ENCODE assay signal across 9 mouse cellular contexts in the genomic region with DNA sequence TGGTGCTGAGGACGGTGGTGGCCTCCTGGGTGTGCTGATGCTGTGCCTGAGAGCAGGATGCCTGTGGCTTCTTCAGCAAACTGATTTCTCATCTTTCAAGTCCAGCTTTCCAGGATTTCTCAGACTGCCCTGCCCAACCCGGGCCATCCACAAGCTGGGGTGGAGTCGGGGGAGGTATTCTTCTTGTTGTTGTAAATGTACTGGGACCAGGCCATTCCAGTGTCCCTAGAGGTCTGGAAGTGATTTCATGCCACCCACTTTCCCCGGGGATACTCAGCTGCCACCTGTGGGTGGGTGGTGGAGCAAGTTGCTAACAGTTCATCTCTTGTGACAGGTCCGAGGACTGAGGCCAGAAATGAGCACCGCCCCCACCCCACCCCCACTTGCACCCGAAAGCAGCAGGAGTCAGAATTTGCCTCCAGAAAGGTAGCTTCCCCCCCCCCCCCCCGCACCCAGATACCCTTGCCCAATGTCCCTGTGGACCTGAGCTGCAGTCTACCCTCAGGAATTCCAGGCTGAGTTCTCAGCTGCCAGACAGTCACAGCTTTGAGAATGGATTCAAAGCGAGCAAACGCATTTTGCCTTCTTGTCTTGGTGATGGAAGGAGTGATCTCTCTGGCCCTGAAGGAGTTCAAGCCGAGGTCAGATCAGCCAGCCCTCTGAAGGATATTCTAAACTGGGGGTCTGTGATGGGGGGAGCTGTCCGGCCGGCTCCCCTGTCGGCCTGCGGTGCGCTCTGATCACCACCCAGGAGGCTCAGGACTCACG. TPM values are rescaled to one million over a fixed set of nuclear protein-coding genes. Genes with fewer than 3 reads are reported as not detected.
DNase-seq lines count a peak whose midpoint lies in the region; ATAC-seq lines count a peak whose summit lies in the region.
"Had no signal": no experiment of that assay in that cellular context is flagged by ENCODE, and none has a peak within 500 bp of the region (broad histone marks: within the 10 kb centered on the region; RNA-seq: fewer than 3 reads in every experiment).

No protein-coding gene starts in this region.

- DNase-seq in embryo, embryonic 10.5 days (ENCODE audit: low spot score) = peak; percentile 50
- no peak for DNase-seq in embryo, embryonic 10 days (ENCODE audit: low spot score)
- DNase-seq in Muller cell, postnatal 12 days (ENCODE audit: inconsistent ontology term) = peak; percentile 84
- DNase-seq in forebrain, embryonic 14.5 days (ENCODE audit: low spot score) = no peak
- no peak for DNase-seq in thymus, postnatal 10 days (ENCODE audit: low spot score in 2 of 2)

- peak overlapping the region; percentile 98 for H3K4me2 ChIP-seq in forebrain, embryonic 14.5 days (ENCODE audit: low read length)
- H3K4me2 ChIP-seq in kidney, embryonic 16.5 days (replicated peaks; ENCODE audit: low read depth, low read length) = peak overlapping the region; percentile 81
- peak overlapping the region; percentile 74 for H3K4me2 ChIP-seq in midbrain, embryonic 15.5 days

- H3K27me3 ChIP-seq in forebrain, embryonic 14.5 days (replicated peaks; ENCODE audit: control insufficient read depth, insufficient read depth, low read length) = no peaks in the 10 kb centered on the region
- H3K27me3 ChIP-seq in kidney, embryonic 16.5 days (ENCODE audit: insufficient read depth, low read length) = no peaks in the 10 kb centered on the region
- no peaks in the 10 kb centered on the region for H3K27me3 ChIP-seq in midbrain, embryonic 15.5 days (replicated peaks)

- no peaks in the 10 kb centered on the region for H3K36me3 ChIP-seq in forebrain, embryonic 14.5 days (ENCODE audit: control insufficient read depth, insufficient read depth, low read length)
- no peaks in the 10 kb centered on the region for H3K36me3 ChIP-seq in kidney, embryonic 16.5 days (ENCODE audit: insufficient read depth, low read length)
- H3K36me3 ChIP-seq in midbrain, embryonic 15.5 days (replicated peaks) = no peaks in the 10 kb centered on the region
- H3K36me3 ChIP-seq: G1E had no signal

- H3K4me3 ChIP-seq in forebrain, embryonic 14.5 days (ENCODE audit: low read depth, low read length) = peak overlapping the region; percentile 98
- H3K4me3 ChIP-seq in kidney, embryonic 16.5 days (ENCODE audit: low read length) = peak overlapping the region; percentile 99
- H3K4me3 ChIP-seq in midbrain, embryonic 15.5 days = peak overlapping the region; percentile 98

- H3K9me3 ChIP-seq in forebrain, embryonic 14.5 days (replicated peaks; ENCODE audit: control insufficient read depth, low read length) = no peaks in the 10 kb centered on the region
- no peaks in the 10 kb centered on the region for H3K9me3 ChIP-seq in kidney, embryonic 16.5 days (ENCODE audit: low read length)
- no peaks in the 10 kb centered on the region for H3K9me3 ChIP-seq in midbrain, embryonic 15.5 days

- H3K27ac ChIP-seq in forebrain, embryonic 14.5 days (ENCODE audit: low read depth, low read length) = peak overlapping the region; percentile 99
- H3K27ac ChIP-seq in kidney, embryonic 16.5 days (ENCODE audit: low read length) = peak overlapping the region; percentile 94
- H3K27ac ChIP-seq in midbrain, embryonic 15.5 days = peak overlapping the region; percentile 98

- peaks cover 9% of the 10 kb centered on the region for H3K4me1 ChIP-seq in forebrain, embryonic 14.5 days (ENCODE audit: control insufficient read depth, insufficient read depth, low read length)
- peaks cover 54% of the 10 kb centered on the region for H3K4me1 ChIP-seq in kidney, embryonic 16.5 days (ENCODE audit: insufficient read depth, low read length)
- H3K4me1 ChIP-seq in midbrain, embryonic 15.5 days = peaks cover 35% of the 10 kb centered on the region

- peak overlapping the region; percentile 100 for H3K9ac ChIP-seq in forebrain, embryonic 14.5 days (ENCODE audit: low read length)
- peak overlapping the region; percentile 74 for H3K9ac ChIP-seq in kidney, embryonic 16.5 days (replicated peaks; ENCODE audit: low read length)
- peak overlapping the region; percentile 99 for H3K9ac ChIP-seq in midbrain, embryonic 15.5 days

- peak; percentile 3; the same call in 1 of the 2 replicates for ATAC-seq in forebrain, embryonic 14.5 days
- ATAC-seq in kidney, embryonic 16.5 days (ENCODE audit: low FRiP score, low TSS enrichment) = no peak; the same call in 1 of the 2 replicates
- ATAC-seq in midbrain, embryonic 15.5 days (replicated peaks) = peak; percentile 11; the same call in 1 of the 2 replicates
- no peak for ATAC-seq in megakaryocyte-erythroid progenitor cell, adult 5-6 weeks (replicated peaks; ENCODE audit: low FRiP score, low TSS enrichment, poor library complexity, severe bottlenecking)

- 3% methylated on average over 16 of the region's 17 CpGs for WGBS in forebrain, embryonic 14.5 days
- WGBS in kidney, embryonic 16.5 days = 2% methylated on average over 17 of the region's 17 CpGs
- WGBS in midbrain, embryonic 15.5 days = 2% methylated on average over 16 of the region's 17 CpGs

RNA-seq across cellular contexts. Expression of a gene that starts 2.1 kb away (rescaled TPM):
- 37.0 and 43.8 TPM in 2 replicates for polyA plus RNA-seq in forebrain, embryonic 14.5 days (2014; fragmentation: Nextera tagmentation; extraction: Ambion mirVana)
- polyA plus RNA-seq in kidney, embryonic 16.5 days (2015; fragmentation: Nextera tagmentation; extraction: Ambion mirVana) = 36.0 and 46.6 TPM in 2 replicates
- 77.3 and 78.8 TPM in 2 replicates for polyA plus RNA-seq in midbrain, embryonic 15.5 days (2015; fragmentation: Nextera tagmentation; extraction: Ambion mirVana)
- 51.3 and 56.9 TPM in 2 replicates for total RNA-seq in megakaryocyte-erythroid progenitor cell, adult 5-6 weeks (2014; fragmentation: Nextera tagmentation)
- total RNA-seq in megakaryocyte-erythroid progenitor cell, adult 5-6 weeks (2017) = 6.7 and 12.6 TPM in 2 replicates

Comparison
In these comparisons a context has a peak if more than half of its experiments do, and no peak if none do; other contexts are left out.
1. DNase-seq: peak in embryo, embryonic 10.5 days (single experiment) and Muller cell, postnatal 12 days (single experiment); none in embryo, embryonic 10 days (single experiment), forebrain, embryonic 14.5 days (single experiment) and thymus, postnatal 10 days (0 of 2).
2. ATAC-seq: peak in forebrain, embryonic 14.5 days (single experiment) and midbrain, embryonic 15.5 days (single experiment); none in kidney, embryonic 16.5 days (single experiment) and megakaryocyte-erythroid progenitor cell, adult 5-6 weeks (single experiment).
3. Peak in every context shown above with its lines, with median percentiles within 50 percentile points of each other: H3K27ac ChIP-seq, H3K4me2 ChIP-seq, H3K4me3 ChIP-seq and H3K9ac ChIP-seq.